Mouse (Mus musculus): ENCODE data around the gene Parp3. TPM values are rescaled to one million over a fixed set of nuclear protein-coding genes. Genes with fewer than 3 reads are reported as not detected.

Parp3 gene
- total RNA-seq, 2 experiments from 2014 or later: 3.0 to 3.7 TPM

- Histone ChIP-seq H3K4me3 (peak overlapping the region; percentile 71; the same call in 1 of the 2 replicates), H3K27ac (peak overlapping the region; percentile 97; the same call in 1 of the 2 replicates)
- DNase-seq (ENCODE audit: low spot score in 2 of 2): no peak
- no peak for TF ChIP-seq CTCF (conservative IDR thresholded peaks at IDR 0.05)
Observed at GRCm38 (mm10) chr9:106452351-106452750, 24.4 kb downstream of the Parp3 start.

GRCm38 (mm10) chr9:106451899-106452298 is 24.9 kb downstream of the Parp3 start:
- TF ChIP-seq CTCF (conservative IDR thresholded peaks at IDR 0.05): no peak
- H3K27ac ChIP-seq: no peak overlapping the region

GRCm38 (mm10) chr9:106451298-106451697 is 25.5 kb downstream of the Parp3 start:
- no peak for TF ChIP-seq CTCF (conservative IDR thresholded peaks at IDR 0.05)
- DNase-seq (ENCODE audit: low spot score in 2 of 2): no peak
- no peak overlapping the region for H3K27ac ChIP-seq
- H3K4me3 ChIP-seq: no peak overlapping the region

More at GRCm38 (mm10) chr9:106451899-106452298, 24.9 kb downstream of the Parp3 start:
- no peak for DNase-seq (ENCODE audit: low spot score in 2 of 2)
- H3K4me3 ChIP-seq: no peak overlapping the region

GRCm38 (mm10) chr9:106450661-106451060 is 26.1 kb downstream of the Parp3 start:
- no peak for TF ChIP-seq CTCF (conservative IDR thresholded peaks at IDR 0.05)
- H3K27ac ChIP-seq: no peak overlapping the region; the same call in 1 of the 2 replicates

GRCm38 (mm10) chr9:106449947-106450346 is 26.8 kb downstream of the Parp3 start:
- no peak for DNase-seq (ENCODE audit: low spot score in 2 of 2)
- no peak overlapping the region for H3K4me3 ChIP-seq
- peak overlapping the region; percentile 93; the same call in 1 of the 2 replicates for H3K27ac ChIP-seq
- TF ChIP-seq CTCF (conservative IDR thresholded peaks at IDR 0.05): no peak

More at GRCm38 (mm10) chr9:106450661-106451060, 26.1 kb downstream of the Parp3 start:
- DNase-seq (ENCODE audit: low spot score in 2 of 2): no peak
- no peak overlapping the region for H3K4me3 ChIP-seq

- H3K4me3 ChIP-seq: peak overlapping the region; percentile 80
- peak overlapping the region; percentile 93 for H3K27ac ChIP-seq
- TF ChIP-seq CTCF (conservative IDR thresholded peaks at IDR 0.05): peak; percentile 86
- peak; percentile 72 to 74 for DNase-seq (ENCODE audit: low spot score in 2 of 2)
Observed at GRCm38 (mm10) chr9:106448498-106449031, 28.2 kb downstream of the Parp3 start.

GRCm38 (mm10) chr9:106447951-106448350 is 28.8 kb downstream of the Parp3 start:
- peak overlapping the region; percentile 80 for H3K4me3 ChIP-seq
- no peak for DNase-seq (ENCODE audit: low spot score in 2 of 2)
- peak overlapping the region; percentile 93 for H3K27ac ChIP-seq
- no peak for TF ChIP-seq CTCF (conservative IDR thresholded peaks at IDR 0.05)

GRCm38 (mm10) chr9:106447348-106447747 is 29.4 kb downstream of the Parp3 start, which contains the start of the genes Abhd14b and Abhd14a:
Gene Abhd14b, plus strand, starts transcription at chr9:106447459.
Gene Abhd14a, minus strand, starts transcription at chr9:106447678.
- TF ChIP-seq CTCF (conservative IDR thresholded peaks at IDR 0.05): peak; percentile 72
- H3K27ac ChIP-seq: peak within 1 kb of the TSS; percentile 93
- peak within 1 kb of the TSS; percentile 80 for H3K4me3 ChIP-seq
- DNase-seq (ENCODE audit: low spot score in 2 of 2): peak; percentile 89 to 93

GRCm38 (mm10) chr9:106444836-106445235 is 31.9 kb downstream of the Parp3 start:
- no peak overlapping the region for H3K4me3 ChIP-seq
- no peak for TF ChIP-seq CTCF (conservative IDR thresholded peaks at IDR 0.05)
- no peak overlapping the region for H3K27ac ChIP-seq
- no peak for DNase-seq (ENCODE audit: low spot score in 2 of 2)

GRCm38 (mm10) chr9:106442680-106443079 is 34.1 kb downstream of the Parp3 start:
- TF ChIP-seq CTCF (conservative IDR thresholded peaks at IDR 0.05): peak; percentile 77
- H3K4me3 ChIP-seq: no peak overlapping the region
- DNase-seq (ENCODE audit: low spot score in 2 of 2): no peak

GRCm38 (mm10) chr9:106436566-106436965 is 40.2 kb downstream of the Parp3 start:
- Histone ChIP-seq H3K27ac (no peak overlapping the region), H3K4me3 (no peak overlapping the region)
- TF ChIP-seq CTCF (conservative IDR thresholded peaks at IDR 0.05): no peak
- no peak for DNase-seq (ENCODE audit: low spot score in 2 of 2)

More at GRCm38 (mm10) chr9:106442680-106443079, 34.1 kb downstream of the Parp3 start:
- H3K27ac ChIP-seq: no peak overlapping the region

GRCm38 (mm10) chr9:106433389-106433788 is 43.4 kb downstream of the Parp3 start:
- no peak for DNase-seq (ENCODE audit: low spot score in 2 of 2)

GRCm38 (mm10) chr9:106430015-106430264 is 46.8 kb downstream of the Parp3 start:
- TF ChIP-seq CTCF (conservative IDR thresholded peaks at IDR 0.05): no peak
- Histone ChIP-seq H3K4me3 (peak overlapping the region; percentile 90), H3K27ac (peak overlapping the region; percentile 97)
- DNase-seq (ENCODE audit: low spot score in 2 of 2): no peak

More at GRCm38 (mm10) chr9:106433389-106433788, 43.4 kb downstream of the Parp3 start:
- no peak for TF ChIP-seq CTCF (conservative IDR thresholded peaks at IDR 0.05)
- Histone ChIP-seq H3K4me3 (no peak overlapping the region), H3K27ac (no peak overlapping the region)
